Mouse (Mus musculus) forebrain, embryonic 16.5 days (tissue): Measurements from ENCODE around the gene Polr2c. TPM values are rescaled to one million over a fixed set of nuclear protein-coding genes. Genes with fewer than 3 reads are reported as not detected.
A peak's percentile ranks its signal among the peaks of the same experiment; 100 is the strongest.

Source experiments
- ATAC-seq: fragments of 200-750 bp; cut with Nextera tagmentation; 2 replicates; pipeline ENCODE4 v1.8.0; 2017; ENCODE audit warnings: mild to moderate bottlenecking, moderate library complexity
- H3K27ac ChIP-seq: fragments of 300-500 bp; sonication (generic); 2 replicates; pipeline ENCODE4 v1.5.1; 2014; ENCODE audit warnings: low read length, control low read depth
- H3K27me3 ChIP-seq: fragments of 300-500 bp; sonication (generic); replicated peaks from 2 replicates; pipeline ENCODE4 v1.6.1; 2014; ENCODE audit warnings: low read length; ENCODE audit not compliant: control insufficient read depth, insufficient read depth
- H3K36me3 ChIP-seq: fragments of 300-500 bp; sonication (generic); 2 replicates; pipeline ENCODE4 v1.6.1; 2014; ENCODE audit not compliant: control insufficient read depth, insufficient read depth
- H3K4me1 ChIP-seq: fragments of 300-500 bp; sonication (generic); replicated peaks from 2 replicates; pipeline ENCODE4 v1.6.1; 2014; ENCODE audit warnings: low read length; ENCODE audit not compliant: control insufficient read depth, insufficient read depth
- H3K4me2 ChIP-seq: fragments of 300-500 bp; sonication (generic); 2 replicates; pipeline ENCODE4 v1.6.1; 2014; ENCODE audit warnings: mild to moderate bottlenecking, low read length, control low read depth
- H3K4me3 ChIP-seq: fragments of 300-500 bp; sonication (generic); replicated peaks from 2 replicates; pipeline ENCODE4 v1.5.1; 2014; ENCODE audit warnings: mild to moderate bottlenecking, low read length, control low read depth
- H3K9ac ChIP-seq: fragments of 300-500 bp; sonication (generic); replicated peaks from 2 replicates; pipeline ENCODE4 v1.6.1; 2014; ENCODE audit warnings: low read depth, low read length, control low read depth
- H3K9me3 ChIP-seq: fragments of 300-500 bp; sonication (generic); 2 replicates; pipeline ENCODE4 v1.6.1; 2016; ENCODE audit warnings: low read length; ENCODE audit not compliant: control insufficient read depth
- WGBS: fragments of 180-500 bp; shearing (Covaris S2); extraction: QIAGEN DNeasy Blood & Tissue Kit; methylation state at CpG from one replicate; pipeline ENCODE4 v1.1.7; 2014; 5-methylcytosine and 5-hydroxymethylcytosine counted together
- polyA plus RNA-seq: library from polyadenylated mRNA; unstranded; fragments of >200 nt; fragmentation: Nextera tagmentation; extraction: Ambion mirVana; gene quantifications from 2 replicates; pipeline ENCODE4 v1.2.1, GENCODE M21; 2015

Gene Polr2c
- polyA plus RNA-seq, 1 experiment from 2014 or later, result 150 TPM

- Histone ChIP-seq H3K36me3 (no peaks in the 10 kb centered on the region), H3K27ac (no peak overlapping the region), H3K4me3 (no peak overlapping the region), H3K9ac (no peak overlapping the region), H3K4me1 (peaks cover 39% of the 10 kb centered on the region), H3K27me3 (0 out of 2 replicates have a peak, but pooled peaks cover 4% of the 10 kb centered on the region), H3K4me2 (no peak overlapping the region), H3K9me3 (no peaks in the 10 kb centered on the region)
- 80% methylated on average over 6 of the region's 6 CpGs for WGBS
- ATAC-seq, result no peak
Measured at GRCm38 (mm10) chr8:94914256-94914655, 57.0 kb downstream of the Polr2c start.

DNA sequence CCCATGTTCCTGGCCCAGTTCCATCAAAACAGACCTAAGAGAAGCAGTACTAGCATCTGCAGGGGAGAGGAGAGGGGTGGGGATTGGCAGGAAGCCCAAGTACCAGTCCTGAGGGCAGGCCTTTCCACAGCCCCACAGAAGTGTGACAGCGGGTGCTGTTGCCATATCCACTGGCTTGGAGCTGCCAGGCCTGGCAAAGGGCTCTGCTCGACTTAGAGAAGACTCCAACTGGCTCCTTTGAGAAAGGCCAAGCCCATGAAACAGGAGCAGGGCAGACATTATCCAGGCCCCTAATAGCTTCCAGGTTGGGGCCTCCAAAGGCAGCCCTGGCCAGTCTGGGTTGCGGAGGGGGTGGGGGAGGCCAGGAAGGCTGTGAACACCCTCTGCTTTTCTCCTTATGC, 57.5 kb downstream of the Polr2c start:
- ATAC-seq, result peak; percentile 34

GRCm38 (mm10) chr8:94916311-94916959, 59.2 kb downstream of the Polr2c start:
- no peak overlapping the region for H3K27ac ChIP-seq
- H3K4me3 ChIP-seq, result peak overlapping the region; percentile 57
- H3K4me1 ChIP-seq, result peaks cover 39% of the 10 kb centered on the region
- H3K4me2 ChIP-seq, result peak overlapping the region; percentile 85
- ATAC-seq, result no peak
- 0 out of 2 replicates have a peak, but pooled peaks cover 4% of the 10 kb centered on the region for H3K27me3 ChIP-seq
- H3K9ac ChIP-seq, result no peak overlapping the region
- no peaks in the 10 kb centered on the region for H3K36me3 ChIP-seq
- no peaks in the 10 kb centered on the region for H3K9me3 ChIP-seq
- WGBS, result 45% methylated on average over 9 of the region's 9 CpGs

More for the DNA sequence above, 57.5 kb downstream of the Polr2c start:
- no peak overlapping the region for H3K9ac ChIP-seq
- no peak overlapping the region for H3K27ac ChIP-seq
- no peaks in the 10 kb centered on the region for H3K9me3 ChIP-seq
- H3K36me3 ChIP-seq, result no peaks in the 10 kb centered on the region
- 0 out of 2 replicates have a peak, but pooled peaks cover 4% of the 10 kb centered on the region for H3K27me3 ChIP-seq
- H3K4me2 ChIP-seq, result no peak overlapping the region
- WGBS, result 29% methylated on average over 3 of the region's 3 CpGs
- no peak overlapping the region for H3K4me3 ChIP-seq
- H3K4me1 ChIP-seq, result peaks cover 39% of the 10 kb centered on the region

GRCm38 (mm10) chr8:94916960-94917324, 59.7 kb downstream of the Polr2c start:
- WGBS, result 7% methylated on average over 10 of the region's 10 CpGs
- peak overlapping the region; percentile 85 for H3K4me2 ChIP-seq
- no peaks in the 10 kb centered on the region for H3K36me3 ChIP-seq
- 0 out of 2 replicates have a peak, but pooled peaks have one; percentile 6 for ATAC-seq
- H3K9me3 ChIP-seq, result no peaks in the 10 kb centered on the region
- H3K9ac ChIP-seq, result peak overlapping the region; percentile 49
- H3K4me1 ChIP-seq, result peaks cover 39% of the 10 kb centered on the region
- H3K4me3 ChIP-seq, result peak overlapping the region; percentile 57
- 0 out of 2 replicates have a peak, but pooled peaks cover 4% of the 10 kb centered on the region for H3K27me3 ChIP-seq
- no peak overlapping the region; the same call in 1 of the 2 replicates for H3K27ac ChIP-seq

DNA sequence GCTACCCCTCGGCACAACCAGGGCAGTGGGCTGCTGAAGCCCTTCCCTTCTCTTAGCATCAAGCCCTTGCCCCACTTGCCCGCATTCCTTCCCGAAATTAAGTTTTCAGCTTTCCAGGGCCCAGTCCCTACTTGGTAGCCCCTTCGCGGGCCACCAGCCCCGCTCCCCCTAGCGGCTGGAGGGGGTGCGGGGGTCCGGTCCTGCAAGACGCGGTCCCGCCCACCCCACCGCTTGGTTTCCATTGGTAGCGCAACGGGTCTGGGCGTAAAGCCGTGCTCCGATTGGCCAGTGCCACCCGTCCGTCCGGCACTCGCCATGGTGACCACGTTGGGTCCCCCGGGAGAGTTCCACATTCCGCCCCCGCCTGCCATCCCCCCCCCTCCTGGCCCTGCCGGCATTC, 60.1 kb downstream of the Polr2c start:
- peak overlapping the region; percentile 85 for H3K4me2 ChIP-seq
- H3K27ac ChIP-seq, result no peak overlapping the region; the same call in 1 of the 2 replicates
- H3K4me1 ChIP-seq, result peaks cover 39% of the 10 kb centered on the region
- 1% methylated on average over 27 of the region's 27 CpGs for WGBS
- no peaks in the 10 kb centered on the region for H3K36me3 ChIP-seq
- no peaks in the 10 kb centered on the region for H3K9me3 ChIP-seq
- H3K27me3 ChIP-seq, result 0 out of 2 replicates have a peak, but pooled peaks cover 4% of the 10 kb centered on the region
- peak; percentile 93 for ATAC-seq
- H3K9ac ChIP-seq, result peak overlapping the region; percentile 55
- H3K4me3 ChIP-seq, result peak overlapping the region; percentile 57

DNA sequence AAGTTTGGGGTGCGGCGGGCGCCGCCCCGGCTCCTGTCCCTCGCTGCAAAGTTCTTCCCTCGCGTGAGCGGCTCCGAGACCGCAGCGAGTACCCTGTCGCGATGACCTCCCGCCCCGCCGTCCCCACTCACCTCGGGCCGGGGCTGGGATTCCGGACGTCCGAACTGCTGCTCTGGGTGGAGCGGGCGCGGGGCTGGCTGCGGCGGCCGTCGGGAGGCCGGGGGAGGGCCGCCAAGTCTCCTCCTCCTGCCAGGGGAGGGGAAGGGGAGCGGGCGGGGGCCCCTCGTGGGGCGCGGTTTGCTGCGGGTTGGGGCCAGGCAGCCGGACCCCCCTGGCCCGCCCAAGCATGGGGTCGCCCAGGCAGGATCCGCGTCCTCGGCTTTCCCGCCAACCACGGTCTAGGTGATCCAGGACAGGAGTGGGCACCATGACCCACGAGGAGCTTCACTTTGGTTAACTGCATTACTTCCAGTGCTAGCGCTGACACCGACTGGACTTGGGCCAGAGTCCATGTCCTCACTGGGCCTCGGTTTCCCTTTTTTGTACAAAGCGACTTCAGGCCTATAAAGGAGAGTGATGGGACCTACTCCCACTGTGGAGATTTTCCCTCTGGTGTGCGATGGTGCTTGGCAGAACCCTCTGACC, 60.7 kb downstream of the Polr2c start, which contains the start of gene Ccdc102a:
Gene Ccdc102a (minus strand): TSS at position 248 of the 645 bp plus-strand sequence.
- WGBS, result 2% methylated on average over 42 of the region's 51 CpGs
- Histone ChIP-seq H3K4me3 (peak within 1 kb of the TSS; percentile 57), H3K4me1 (peaks cover 36% of the 10 kb centered on the region), H3K27me3 (0 out of 2 replicates have a peak, but pooled peaks cover 4% of the 10 kb centered on the region), H3K27ac (no peak within 1 kb of the TSS; the same call in 1 of the 2 replicates), H3K4me2 (peak within 1 kb of the TSS; percentile 85), H3K9me3 (no peaks in the 10 kb centered on the region), H3K36me3 (no peaks in the 10 kb centered on the region), H3K9ac (peak within 1 kb of the TSS; percentile 55)
- ATAC-seq, result peak; percentile 24

- Histone ChIP-seq H3K9ac (no peak overlapping the region), H3K4me1 (peaks cover 29% of the 10 kb centered on the region), H3K27ac (no peak overlapping the region), H3K4me2 (no peak overlapping the region), H3K36me3 (no peaks in the 10 kb centered on the region), H3K9me3 (no peaks in the 10 kb centered on the region), H3K4me3 (no peak overlapping the region), H3K27me3 (0 out of 2 replicates have a peak, but pooled peaks cover 2% of the 10 kb centered on the region)
- no peak for ATAC-seq
Measured at GRCm38 (mm10) chr8:94919256-94919655, 62.0 kb downstream of the Polr2c start.

- Histone ChIP-seq H3K4me2 (no peak overlapping the region), H3K9ac (no peak overlapping the region), H3K36me3 (no peaks in the 10 kb centered on the region), H3K4me3 (no peak overlapping the region), H3K4me1 (peaks cover 11% of the 10 kb centered on the region), H3K9me3 (no peaks in the 10 kb centered on the region), H3K27ac (no peak overlapping the region), H3K27me3 (0 out of 2 replicates have a peak, but pooled peaks cover 2% of the 10 kb centered on the region)
- 72% methylated on average over 6 of the region's 6 CpGs for WGBS
- ATAC-seq, result no peak
Measured at GRCm38 (mm10) chr8:94922176-94922575, 64.9 kb downstream of the Polr2c start.

DNA sequence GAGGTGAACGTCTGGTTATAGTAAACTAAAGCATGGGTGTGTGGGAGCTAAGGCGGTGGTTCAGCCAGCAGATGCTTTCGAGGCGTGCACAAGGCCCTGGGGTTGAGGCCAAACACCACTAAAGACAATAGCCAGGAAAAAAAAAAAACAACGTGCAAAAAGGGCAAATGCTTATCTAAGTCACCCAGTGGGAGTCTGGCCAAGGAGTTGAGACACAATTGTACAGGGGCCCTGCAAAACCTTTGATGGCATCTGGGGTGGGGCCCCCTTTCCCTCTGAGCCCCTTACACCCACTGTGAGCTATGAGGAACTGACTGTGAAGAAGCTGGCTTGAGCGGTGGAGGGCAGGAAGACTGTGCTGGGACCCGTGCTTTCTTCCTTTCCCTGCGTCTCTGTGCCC, 65.4 kb downstream of the Polr2c start:
- H3K9ac ChIP-seq, result no peak overlapping the region
- no peaks in the 10 kb centered on the region for H3K9me3 ChIP-seq
- ATAC-seq, result no peak
- H3K27me3 ChIP-seq, result 0 out of 2 replicates have a peak, but pooled peaks cover 2% of the 10 kb centered on the region
- 24% methylated on average over 8 of the region's 8 CpGs for WGBS
- no peak overlapping the region for H3K27ac ChIP-seq
- no peak overlapping the region for H3K4me3 ChIP-seq
- H3K4me2 ChIP-seq, result no peak overlapping the region
- H3K36me3 ChIP-seq, result no peaks in the 10 kb centered on the region
- H3K4me1 ChIP-seq, result peaks cover 6% of the 10 kb centered on the region
